Mouse (Mus musculus) liver, adult 2 months (tissue): Measurements from ENCODE around the gene Mrpl43. TPM values are rescaled to one million over a fixed set of nuclear protein-coding genes. Genes with fewer than 3 reads are reported as not detected.

Experiments
- DNase-seq: peaks from one replicate; pipeline ENCODE4 v3.0.0-alpha.2; 2011; ENCODE audit warnings: low read depth, low spot score; ENCODE audit errors: extremely low read depth
- H3K27ac ChIP-seq: fragments of 200-500 bp; replicated peaks from 2 replicates; pipeline ENCODE4 v1.5.1; 2012; ENCODE audit warnings: low read depth, mild to moderate bottlenecking, control low read depth, inconsistent platforms, low read length; ENCODE audit not compliant: insufficient read depth
- H3K27me3 ChIP-seq: fragments of 200-500 bp; 2 replicates; pipeline ENCODE4 v1.6.1; 2012; ENCODE audit warnings: mild to moderate bottlenecking, moderate library complexity, low read length, inconsistent platforms; ENCODE audit not compliant: control insufficient read depth, insufficient read depth
- H3K36me3 ChIP-seq: fragments of 200-500 bp; 2 replicates; pipeline ENCODE4 v1.6.1; 2012; ENCODE audit warnings: low read length, inconsistent platforms; ENCODE audit not compliant: control insufficient read depth, insufficient read depth
- H3K4me1 ChIP-seq: fragments of 200-500 bp; 2 replicates; pipeline ENCODE4 v1.6.1; 2011; ENCODE audit warnings: low read length; ENCODE audit not compliant: control insufficient read depth, insufficient read depth
- H3K4me3 ChIP-seq: fragments of 200-500 bp; 2 replicates; pipeline ENCODE4 v1.5.1; 2011; ENCODE audit warnings: low read depth, mild to moderate bottlenecking, control low read depth, low read length, moderate library complexity; ENCODE audit not compliant: insufficient read depth
- H3K79me2 ChIP-seq: fragments of 200-500 bp; 2 replicates; pipeline ENCODE4 v1.6.1; 2012; ENCODE audit warnings: inconsistent platforms, mild to moderate bottlenecking, low read length, moderate library complexity; ENCODE audit not compliant: control insufficient read depth, insufficient read depth
- H3K9ac ChIP-seq: fragments of 200-500 bp; 2 replicates; pipeline ENCODE4 v1.6.1; 2012; ENCODE audit warnings: low read depth, mild to moderate bottlenecking, control low read depth, inconsistent platforms, low read length
- CTCF ChIP-seq: fragments of 200-500 bp; IDR thresholded peaks from 2 replicates; pipeline ENCODE4 v1.5.1; 2011; ENCODE audit warnings: low read depth, low read length, control low read depth
- POLR2A ChIP-seq: fragments of 200-500 bp; IDR thresholded peaks from 2 replicates; pipeline ENCODE4 v1.6.1; 2011; ENCODE audit warnings: low read length, control low read depth; ENCODE audit not compliant: insufficient read depth; ENCODE audit errors: extremely low read depth
- WGBS: fragments of 180-500 bp; shearing (Covaris S2); methylation state at CpG from one replicate; pipeline ENCODE4 v1.1.7; 2018; 5-methylcytosine and 5-hydroxymethylcytosine counted together
- polyA plus RNA-seq: library from polyadenylated mRNA; depleted of rRNA; stranded (reverse); fragments of >200 nt; gene quantifications from 2 replicates; pipeline ENCODE4 v1.2.3, GENCODE M21; 2012
- total RNA-seq: library from RNA; depleted of rRNA; stranded (reverse); fragments of >200 nt; gene quantifications from 2 replicates; pipeline ENCODE4 v1.2.3, GENCODE M21; 2014

The Mrpl43 gene
- total and polyA plus RNA-seq, 2 experiments: 26.6 to 76.2 TPM

GRCm38 (mm10) chr19:45020348-45020747 is 14.1 kb upstream of the Mrpl43 start:
- WGBS: 71% methylated on average over 6 of the region's 6 CpGs
- DNase-seq: no peak
- TF ChIP-seq CTCF (no peak), POLR2A (no peak)
- H3K4me1 ChIP-seq: peaks cover 7% of the 10 kb centered on the region
- no peak overlapping the region for H3K4me3 ChIP-seq
- H3K79me2 ChIP-seq: peaks cover 16% of the 10 kb centered on the region; the same call in 1 of the 2 replicates
- no peak overlapping the region for H3K9ac ChIP-seq
- no peaks in the 10 kb centered on the region for H3K27me3 ChIP-seq
- no peak overlapping the region for H3K27ac ChIP-seq
- H3K36me3 ChIP-seq: peaks cover 5% of the 10 kb centered on the region; the same call in 1 of the 2 replicates

GRCm38 (mm10) chr19:45018351-45018831 is 12.1 kb upstream of the Mrpl43 start:
- peaks cover 16% of the 10 kb centered on the region for H3K4me1 ChIP-seq
- H3K36me3 ChIP-seq: 0 out of 2 replicates have a peak, but pooled peaks cover 3% of the 10 kb centered on the region
- no peak for DNase-seq
- TF ChIP-seq CTCF (no peak), POLR2A (no peak)
- peak overlapping the region; percentile 58 for H3K27ac ChIP-seq
- H3K79me2 ChIP-seq: peaks cover 16% of the 10 kb centered on the region; the same call in 1 of the 2 replicates
- peak overlapping the region; percentile 63 for H3K4me3 ChIP-seq
- H3K27me3 ChIP-seq: no peaks in the 10 kb centered on the region
- H3K9ac ChIP-seq: peak overlapping the region; percentile 67
- WGBS: 29% methylated on average over 13 of the region's 13 CpGs

GRCm38 (mm10) chr19:45017909-45018308 is 11.7 kb upstream of the Mrpl43 start:
- Histone ChIP-seq H3K4me1 (peaks cover 16% of the 10 kb centered on the region), H3K36me3 (0 out of 2 replicates have a peak, but pooled peaks cover 3% of the 10 kb centered on the region), H3K27me3 (no peaks in the 10 kb centered on the region), H3K9ac (peak overlapping the region; percentile 67), H3K79me2 (peaks cover 16% of the 10 kb centered on the region; the same call in 1 of the 2 replicates), H3K27ac (peak overlapping the region; percentile 62), H3K4me3 (peak overlapping the region; percentile 63)
- no peak for DNase-seq
- 2% methylated on average over 39 of the region's 48 CpGs for WGBS
- TF ChIP-seq POLR2A: no peak
- no peak for TF ChIP-seq CTCF

GRCm38 (mm10) chr19:45017216-45017771 is 11.1 kb upstream of the Mrpl43 start:
- TF ChIP-seq CTCF (peak; percentile 50), POLR2A (no peak)
- Histone ChIP-seq H3K4me3 (peak overlapping the region; percentile 63), H3K4me1 (peaks cover 16% of the 10 kb centered on the region), H3K9ac (peak overlapping the region; percentile 67), H3K79me2 (peaks cover 16% of the 10 kb centered on the region; the same call in 1 of the 2 replicates), H3K27me3 (no peaks in the 10 kb centered on the region), H3K36me3 (no peaks in the 10 kb centered on the region), H3K27ac (peak overlapping the region; percentile 67)
- peak; percentile 62 for DNase-seq
- under 1% methylated on average over 19 of the region's 27 CpGs for WGBS

GRCm38 (mm10) chr19:45016341-45017215 is 10.3 kb upstream of the Mrpl43 start:
- WGBS: 1% methylated on average over 18 of the region's 18 CpGs
- H3K27ac ChIP-seq: peak overlapping the region; percentile 91
- H3K9ac ChIP-seq: peak overlapping the region; percentile 79
- no peaks in the 10 kb centered on the region for H3K27me3 ChIP-seq
- TF ChIP-seq CTCF (no peak), POLR2A (0 out of 2 replicates have a peak, but pooled peaks have one; percentile 12)
- peak; percentile 64 for DNase-seq
- peaks cover 3% of the 10 kb centered on the region; the same call in 1 of the 2 replicates for H3K36me3 ChIP-seq
- peaks cover 16% of the 10 kb centered on the region for H3K4me1 ChIP-seq
- peaks cover 15% of the 10 kb centered on the region; the same call in 1 of the 2 replicates for H3K79me2 ChIP-seq
- peak overlapping the region; percentile 73 for H3K4me3 ChIP-seq
